Mouse (Mus musculus) lung, postnatal 0 days (tissue): ENCODE measurements at regions not wholly inside any gene's neighbourhood (a gene's known extent, or its start where the extent isn't known, plus 50 kb on each side); places are given as distances from the start of the nearest gene placed in this dataset.

Source experiments
- ATAC-seq: fragments of 200-750 bp; cut with Nextera tagmentation; 2 replicates; pipeline ENCODE4 v1.8.0; 2017; ENCODE audit warnings: moderate library complexity
- DNase-seq: peaks from one replicate; pipeline ENCODE4 v3.0.0-alpha.2; 2016; ENCODE audit warnings: low spot score
- H3K27ac ChIP-seq: fragments of 300-500 bp; sonication (generic); 2 replicates; pipeline ENCODE4 v1.5.1; 2014; ENCODE audit warnings: antibody characterized with exemption, mild to moderate bottlenecking, low read length, mixed read lengths
- H3K27me3 ChIP-seq: fragments of 300-500 bp; sonication (generic); replicated peaks from 2 replicates; pipeline ENCODE4 v1.6.1; 2014; ENCODE audit warnings: low read length, mixed read lengths; ENCODE audit not compliant: insufficient read depth
- H3K36me3 ChIP-seq: fragments of 300-500 bp; sonication (generic); 2 replicates; pipeline ENCODE4 v1.6.1; 2014; ENCODE audit warnings: low read length, mixed read lengths; ENCODE audit not compliant: insufficient read depth
- H3K4me1 ChIP-seq: fragments of 300-500 bp; sonication (generic); 2 replicates; pipeline ENCODE4 v1.6.1; 2014; ENCODE audit warnings: antibody characterized with exemption, low read depth, low read length, mixed read lengths; ENCODE audit not compliant: insufficient read depth
- H3K4me2 ChIP-seq: fragments of 300-500 bp; sonication (generic); replicated peaks from 2 replicates; pipeline ENCODE4 v1.6.1; 2014; ENCODE audit warnings: low read depth, mild to moderate bottlenecking, low read length, moderate library complexity, mixed read lengths
- H3K4me3 ChIP-seq: fragments of 300-500 bp; sonication (generic); 2 replicates; pipeline ENCODE4 v1.5.1; 2014; ENCODE audit warnings: low read depth, low read length
- H3K9ac ChIP-seq: fragments of 300-500 bp; sonication (generic); replicated peaks from 2 replicates; pipeline ENCODE4 v1.6.1; 2014; ENCODE audit warnings: low read depth, mild to moderate bottlenecking
- H3K9me3 ChIP-seq: fragments of 300-500 bp; sonication (generic); 2 replicates; pipeline ENCODE4 v1.6.1; 2016; ENCODE audit warnings: low read length, mixed read lengths
- CTCF ChIP-seq: IDR thresholded peaks from 2 replicates; pipeline ENCODE4 v1.5.1; 2016; ENCODE audit warnings: antibody characterized with exemption, mild to moderate bottlenecking
- EP300 ChIP-seq: IDR thresholded peaks from 2 replicates; pipeline ENCODE4 v1.6.1; 2016; ENCODE audit warnings: antibody characterized with exemption, mild to moderate bottlenecking, control low read depth
- WGBS: fragments of 180-500 bp; shearing (Covaris S2); extraction: QIAGEN DNeasy Blood & Tissue Kit; methylation state at CpG from one replicate; pipeline ENCODE4 v1.1.7; 2014; 5-methylcytosine and 5-hydroxymethylcytosine counted together

DNA sequence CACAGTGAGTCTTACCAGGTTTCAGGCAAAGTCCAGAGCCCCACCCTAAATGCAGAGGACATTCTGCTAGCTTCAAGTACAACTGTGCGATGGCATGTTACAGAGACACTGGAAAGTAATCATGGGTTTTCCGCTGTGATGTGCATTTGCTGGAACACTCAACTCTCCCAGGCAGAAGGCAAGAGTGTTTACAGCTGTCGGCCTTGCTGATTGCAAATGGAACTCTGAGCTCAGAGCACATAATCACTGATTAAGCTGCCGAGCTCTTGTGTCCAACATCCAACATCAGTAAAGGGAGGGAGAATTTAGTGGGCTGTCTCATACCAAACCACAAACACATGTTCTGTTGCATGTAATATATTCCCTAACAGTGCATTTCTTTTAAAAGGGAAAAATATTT, 117.1 kb downstream of the Postn start:
- TF ChIP-seq CTCF (no peak), EP300 (peak; percentile 61)
- Histone ChIP-seq H3K9ac (no peak overlapping the region), H3K27me3 (no peaks in the 10 kb centered on the region), H3K4me1 (no peaks in the 10 kb centered on the region), H3K4me3 (no peak overlapping the region), H3K36me3 (no peaks in the 10 kb centered on the region), H3K4me2 (no peak overlapping the region), H3K27ac (no peak overlapping the region), H3K9me3 (no peaks in the 10 kb centered on the region)
- DNase-seq (peak; percentile 86), ATAC-seq (peak; percentile 86)
- WGBS: 58% methylated on average over 4 of the region's 4 CpGs

- no peaks in the 10 kb centered on the region for H3K27me3 ChIP-seq
- DNase-seq (peak; percentile 46), ATAC-seq (peak; percentile 77)
- H3K4me2 ChIP-seq: no peak overlapping the region
- no peaks in the 10 kb centered on the region for H3K9me3 ChIP-seq
- no peaks in the 10 kb centered on the region for H3K36me3 ChIP-seq
- H3K4me3 ChIP-seq: no peak overlapping the region
- H3K9ac ChIP-seq: no peak overlapping the region
- 63% methylated on average over 6 of the region's 6 CpGs for WGBS
- TF ChIP-seq CTCF: no peak
- peak; percentile 45 for TF ChIP-seq EP300
- no peaks in the 10 kb centered on the region for H3K4me1 ChIP-seq
- no peak overlapping the region for H3K27ac ChIP-seq
These were observed 119.3 kb downstream of the Postn start for GRCm38 (mm10) chr3:54480251-54480650.

GRCm38 (mm10) chr3:54487346-54487745, 126.4 kb downstream of the Postn start:
- WGBS: 94% methylated on average over 2 of the region's 2 CpGs
- no peak for DNase-seq
- Histone ChIP-seq H3K4me3 (no peak overlapping the region), H3K4me2 (no peak overlapping the region), H3K4me1 (no peaks in the 10 kb centered on the region), H3K27me3 (no peaks in the 10 kb centered on the region), H3K27ac (no peak overlapping the region), H3K36me3 (no peaks in the 10 kb centered on the region), H3K9ac (no peak overlapping the region), H3K9me3 (no peaks in the 10 kb centered on the region)
- TF ChIP-seq EP300: no peak
- no peak for TF ChIP-seq CTCF
- no peak for ATAC-seq

DNA sequence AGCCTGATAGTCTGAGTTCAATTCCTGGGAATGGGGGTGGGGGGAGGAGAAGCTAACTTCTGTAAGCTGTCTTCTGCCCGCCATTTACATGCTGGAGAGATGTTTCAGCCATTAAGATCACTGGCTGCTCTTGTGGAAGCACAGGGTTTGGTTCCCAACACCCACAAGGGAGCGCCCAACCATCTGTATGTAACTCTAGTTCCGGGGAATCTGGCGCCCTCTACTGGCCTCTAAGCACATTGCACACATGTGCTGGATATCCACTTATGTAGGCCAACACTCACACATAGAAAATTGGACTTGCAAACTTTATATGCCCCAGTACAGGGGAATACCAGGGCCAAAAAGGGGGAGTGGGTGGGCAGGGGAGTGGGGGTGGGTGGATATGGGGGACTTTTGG, 126.9 kb downstream of the Postn start:
- Histone ChIP-seq H3K9me3 (no peaks in the 10 kb centered on the region), H3K4me1 (no peaks in the 10 kb centered on the region), H3K36me3 (no peaks in the 10 kb centered on the region), H3K4me2 (no peak overlapping the region), H3K4me3 (no peak overlapping the region), H3K27me3 (no peaks in the 10 kb centered on the region), H3K9ac (no peak overlapping the region), H3K27ac (no peak overlapping the region)
- TF ChIP-seq CTCF (peak; percentile 24; the same call in 1 of the 2 replicates), EP300 (no peak)
- ATAC-seq (no peak), DNase-seq (no peak)
- WGBS: 64% methylated on average over 4 of the region's 4 CpGs

DNA sequence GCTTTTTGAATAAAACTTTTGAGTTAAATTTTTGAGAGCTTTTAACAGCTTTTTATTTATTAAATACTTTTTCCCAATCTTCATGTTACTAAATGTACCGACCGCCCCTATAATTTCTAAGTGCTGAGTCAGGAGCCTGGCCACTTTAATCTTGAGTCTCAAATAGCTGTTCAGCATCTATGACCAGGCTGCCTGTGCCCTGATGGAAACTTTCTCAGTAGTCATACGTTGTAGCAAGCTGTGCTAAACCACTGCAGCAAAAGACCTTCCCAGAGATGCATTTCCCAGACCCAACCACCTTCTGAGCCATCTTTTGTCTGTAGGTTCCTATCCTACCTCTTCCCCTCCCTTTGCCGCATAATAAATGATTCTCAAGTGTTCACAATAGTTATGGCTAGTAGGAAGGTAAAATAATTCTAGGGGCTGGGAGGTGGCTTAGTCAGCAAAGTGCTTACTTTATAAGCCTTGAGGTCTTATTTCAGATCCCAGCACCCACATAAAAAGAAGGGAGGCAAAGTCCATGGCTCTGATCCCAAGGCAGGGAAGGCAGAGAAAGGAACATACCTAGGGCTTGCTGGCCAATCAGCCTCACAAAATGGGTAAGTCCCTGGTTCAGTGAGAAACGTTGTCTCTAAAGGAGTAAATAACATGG, 129.5 kb downstream of the Postn start:
- H3K4me2 ChIP-seq: no peak overlapping the region
- H3K9ac ChIP-seq: no peak overlapping the region
- no peak overlapping the region for H3K27ac ChIP-seq
- no peaks in the 10 kb centered on the region for H3K9me3 ChIP-seq
- H3K4me3 ChIP-seq: no peak overlapping the region
- TF ChIP-seq EP300 (no peak), CTCF (no peak)
- no peaks in the 10 kb centered on the region for H3K4me1 ChIP-seq
- H3K36me3 ChIP-seq: no peaks in the 10 kb centered on the region
- ATAC-seq (no peak), DNase-seq (no peak)
- H3K27me3 ChIP-seq: no peaks in the 10 kb centered on the region
- 77% methylated on average over 5 of the region's 5 CpGs for WGBS

GRCm38 (mm10) chr3:54493567-54493966, 132.7 kb downstream of the Postn start:
- H3K36me3 ChIP-seq: no peaks in the 10 kb centered on the region
- no peaks in the 10 kb centered on the region for H3K4me1 ChIP-seq
- no peak overlapping the region for H3K4me2 ChIP-seq
- no peak overlapping the region for H3K9ac ChIP-seq
- H3K4me3 ChIP-seq: no peak overlapping the region
- no peaks in the 10 kb centered on the region for H3K9me3 ChIP-seq
- ATAC-seq (no peak), DNase-seq (no peak)
- no peaks in the 10 kb centered on the region for H3K27me3 ChIP-seq
- no peak overlapping the region for H3K27ac ChIP-seq
- TF ChIP-seq CTCF (no peak), EP300 (no peak)
- WGBS: 57% methylated on average over 3 of the region's 3 CpGs

- Histone ChIP-seq H3K9ac (no peak overlapping the region), H3K27ac (no peak overlapping the region), H3K9me3 (no peaks in the 10 kb centered on the region), H3K27me3 (no peaks in the 10 kb centered on the region), H3K4me1 (no peaks in the 10 kb centered on the region), H3K4me2 (no peak overlapping the region), H3K36me3 (no peaks in the 10 kb centered on the region), H3K4me3 (no peak overlapping the region)
- WGBS: 76% methylated on average over 3 of the region's 3 CpGs
- DNase-seq (no peak), ATAC-seq (no peak)
- TF ChIP-seq EP300: no peak
- TF ChIP-seq CTCF: no peak
These were observed 144.1 kb downstream of the Postn start for GRCm38 (mm10) chr3:54504997-54505396.
